Mouse (Mus musculus): Measurements from ENCODE around the gene Gk5.

GRCm38 (mm10) chr9:96223302-96223701 lies 104.1 kb downstream of the Gk5 start:
- no peak for TF ChIP-seq CTCF (IDR thresholded peaks at IDR 0.05; ENCODE audit: extremely low read depth, insufficient read length, insufficient replicate concordance, low read depth, low read length)
- no peak for TF ChIP-seq POLR2A (IDR thresholded peaks at IDR 0.05; ENCODE audit: low read depth, low read length)

Data from small intestine, adult 2 months (tissue).